Mouse (Mus musculus) bone marrow, adult 2 months (tissue): Measurements from ENCODE around the gene Isg15. TPM values are rescaled to one million over a fixed set of nuclear protein-coding genes. Genes with fewer than 3 reads are reported as not detected.
A peak's percentile ranks its signal among the peaks of the same experiment; 100 is the strongest.

Source experiments
- H3K27ac ChIP-seq: fragments of 200-500 bp; 2 replicates; pipeline ENCODE4 v1.5.1; 2012; ENCODE audit warnings: low read depth, mild to moderate bottlenecking, control low read depth, inconsistent platforms, low read length; ENCODE audit not compliant: control insufficient read depth, poor library complexity, insufficient read depth
- H3K4me1 ChIP-seq: fragments of 200-500 bp; 2 replicates; pipeline ENCODE4 v1.6.1; 2011; ENCODE audit warnings: low read length; ENCODE audit not compliant: control insufficient read depth, insufficient read depth
- H3K4me3 ChIP-seq: fragments of 200-500 bp; replicated peaks from 2 replicates; pipeline ENCODE3; 2011; ENCODE audit warnings: mild to moderate bottlenecking, low read depth, low read length, control low read depth; ENCODE audit not compliant: control insufficient read depth
- CTCF ChIP-seq: fragments of 200-500 bp; IDR thresholded peaks from 2 replicates; pipeline ENCODE4 v1.5.1; 2011; ENCODE audit warnings: low read length, control low read depth; ENCODE audit not compliant: control insufficient read depth, insufficient read depth
- POLR2A ChIP-seq: fragments of 200-500 bp; IDR thresholded peaks from 2 replicates; pipeline ENCODE4 v1.6.1; 2011; ENCODE audit warnings: low read depth, mild to moderate bottlenecking, control low read depth, low read length, borderline replicate concordance; ENCODE audit not compliant: control insufficient read depth
- WGBS: fragments of 180-500 bp; shearing (Covaris S2); methylation state at CpG from one replicate; pipeline ENCODE4 v1.1.7; 2018; 5-methylcytosine and 5-hydroxymethylcytosine counted together
- polyA plus RNA-seq: library from polyadenylated mRNA; stranded (reverse); fragments of >200 nt; gene quantifications from 2 replicates; pipeline ENCODE4 v1.2.4, GENCODE M21; 2011; ENCODE audit warnings: low replicate concordance; ENCODE audit not compliant: missing spikeins, insufficient read depth, insufficient read length

Gene Isg15
- polyA plus RNA-seq, 1 experiment, result 134 TPM

- Histone ChIP-seq H3K27ac (no peak overlapping the region), H3K4me1 (no peaks in the 10 kb centered on the region; the same call in 1 of the 2 replicates), H3K4me3 (no peak overlapping the region)
- TF ChIP-seq CTCF (no peak), POLR2A (no peak)
- 92% methylated on average over 13 of the region's 13 CpGs for WGBS
These were observed 12.5 kb upstream of the Isg15 start for GRCm38 (mm10) chr4:156213134-156213533.

- Histone ChIP-seq H3K4me3 (peak overlapping the region; percentile 35), H3K27ac (peak overlapping the region; percentile 87), H3K4me1 (no peaks in the 10 kb centered on the region; the same call in 1 of the 2 replicates)
- no peak for TF ChIP-seq POLR2A
- TF ChIP-seq CTCF, result no peak
- 39% methylated on average over 13 of the region's 13 CpGs for WGBS
These were observed 9.5 kb upstream of the Isg15 start for GRCm38 (mm10) chr4:156209963-156210635.

GRCm38 (mm10) chr4:156208872-156209271 is 8.3 kb upstream of the Isg15 start:
- TF ChIP-seq CTCF (no peak), POLR2A (no peak)
- Histone ChIP-seq H3K4me1 (peaks cover 2% of the 10 kb centered on the region; the same call in 1 of the 2 replicates), H3K4me3 (no peak overlapping the region), H3K27ac (no peak overlapping the region)
- WGBS, result 94% methylated on average over 4 of the region's 4 CpGs

GRCm38 (mm10) chr4:156203413-156204131 is 3.0 kb upstream of the Isg15 start:
- peak overlapping the region; percentile 92 for H3K4me3 ChIP-seq
- under 1% methylated on average over 49 of the region's 49 CpGs for WGBS
- peak overlapping the region; percentile 71 for H3K27ac ChIP-seq
- TF ChIP-seq CTCF (no peak), POLR2A (no peak)
- H3K4me1 ChIP-seq, result peaks cover 2% of the 10 kb centered on the region; the same call in 1 of the 2 replicates

GRCm38 (mm10) chr4:156203001-156203412 is 2.4 kb upstream of the Isg15 start, which contains the start of gene AW011738:
TSS of gene AW011738 (plus strand) at chr4:156203304.
- Histone ChIP-seq H3K4me3 (peak within 1 kb of the TSS; percentile 92), H3K27ac (peak within 1 kb of the TSS; percentile 91), H3K4me1 (peaks cover 2% of the 10 kb centered on the region)
- no peak for TF ChIP-seq CTCF
- peak; percentile 65; the same call in 1 of the 2 replicates for TF ChIP-seq POLR2A
- 1% methylated on average over 36 of the region's 39 CpGs for WGBS

- WGBS, result 51% methylated on average over 12 of the region's 12 CpGs
These were observed 1.9 kb upstream of the Isg15 start for GRCm38 (mm10) chr4:156202462-156202893.

GRCm38 (mm10) chr4:156197829-156198205 is 2.8 kb downstream of the Isg15 start:
- H3K4me1 ChIP-seq, result peaks cover 1% of the 10 kb centered on the region
- peak overlapping the region; percentile 72 for H3K4me3 ChIP-seq
- under 1% methylated on average over 26 of the region's 26 CpGs for WGBS
- H3K27ac ChIP-seq, result peak overlapping the region; percentile 97
- peak; percentile 54; the same call in 1 of the 2 replicates for TF ChIP-seq POLR2A
- 0 out of 2 replicates have a peak, but pooled peaks have one; percentile 10 for TF ChIP-seq CTCF

More at GRCm38 (mm10) chr4:156202462-156202893, 1.9 kb upstream of the Isg15 start:
- Histone ChIP-seq H3K4me3 (peak overlapping the region; percentile 67), H3K4me1 (peaks cover 2% of the 10 kb centered on the region), H3K27ac (peak overlapping the region; percentile 91)
- no peak for TF ChIP-seq POLR2A
- TF ChIP-seq CTCF, result no peak
